Mouse (Mus musculus): Measurements from ENCODE around the gene Vwa5a.

Gene Vwa5a

GRCm38 (mm10) chr9:38718102-38718501 is at the start of gene Vwa5a:
Gene Vwa5a, plus strand, starts transcription at chr9:38718268.
- DNase-seq (ENCODE audit: low spot score), result peak; percentile 43

- DNase-seq (ENCODE audit: low spot score), result no peak
Observed at GRCm38 (mm10) chr9:38672887-38673286, 45.2 kb upstream of the Vwa5a start.

- no peak for DNase-seq (ENCODE audit: low spot score)
Observed at GRCm38 (mm10) chr9:38674501-38674900, 43.6 kb upstream of the Vwa5a start, which contains the start of gene Olfr918. Gene Olfr918, minus strand, starts transcription at chr9:38674601.

- DNase-seq (ENCODE audit: low spot score), result peak; percentile 21
Observed at GRCm38 (mm10) chr9:38718927-38719441, 916 bp downstream of the Vwa5a start.

GRCm38 (mm10) chr9:38724044-38724443 is 6.0 kb downstream of the Vwa5a start:
- DNase-seq (ENCODE audit: low spot score), result no peak

- no peak for DNase-seq (ENCODE audit: low spot score)
Observed at GRCm38 (mm10) chr9:38728218-38728617, 10.2 kb downstream of the Vwa5a start.

- DNase-seq (ENCODE audit: low spot score), result no peak
Observed at GRCm38 (mm10) chr9:38741408-38741807, 23.3 kb downstream of the Vwa5a start.

- no peak for DNase-seq (ENCODE audit: low spot score)
Observed at GRCm38 (mm10) chr9:38744619-38745315, 26.7 kb downstream of the Vwa5a start.

GRCm38 (mm10) chr9:38751999-38752398 is 33.9 kb downstream of the Vwa5a start, which contains the start of gene Olfr920:
Gene Olfr920, plus strand, starts transcription at chr9:38752299.
- DNase-seq (ENCODE audit: low spot score), result no peak

GRCm38 (mm10) chr9:38772768-38773167 is 54.7 kb downstream of the Vwa5a start, which contains the start of gene Olfr921:
Gene Olfr921, plus strand, starts transcription at chr9:38773068.
- DNase-seq (ENCODE audit: low spot score), result no peak

- DNase-seq (ENCODE audit: low spot score), result no peak
Observed at GRCm38 (mm10) chr9:38792689-38793088, 74.6 kb downstream of the Vwa5a start.

All from embryo, embryonic 10 days (tissue).